Mouse (Mus musculus): Measurements from ENCODE around the gene Ssrp1. TPM values are rescaled to one million over a fixed set of nuclear protein-coding genes. Genes with fewer than 3 reads are reported as not detected.

Gene Ssrp1
- polyA plus RNA-seq, 1 experiment from 2014 or later, result 199 TPM

DNA sequence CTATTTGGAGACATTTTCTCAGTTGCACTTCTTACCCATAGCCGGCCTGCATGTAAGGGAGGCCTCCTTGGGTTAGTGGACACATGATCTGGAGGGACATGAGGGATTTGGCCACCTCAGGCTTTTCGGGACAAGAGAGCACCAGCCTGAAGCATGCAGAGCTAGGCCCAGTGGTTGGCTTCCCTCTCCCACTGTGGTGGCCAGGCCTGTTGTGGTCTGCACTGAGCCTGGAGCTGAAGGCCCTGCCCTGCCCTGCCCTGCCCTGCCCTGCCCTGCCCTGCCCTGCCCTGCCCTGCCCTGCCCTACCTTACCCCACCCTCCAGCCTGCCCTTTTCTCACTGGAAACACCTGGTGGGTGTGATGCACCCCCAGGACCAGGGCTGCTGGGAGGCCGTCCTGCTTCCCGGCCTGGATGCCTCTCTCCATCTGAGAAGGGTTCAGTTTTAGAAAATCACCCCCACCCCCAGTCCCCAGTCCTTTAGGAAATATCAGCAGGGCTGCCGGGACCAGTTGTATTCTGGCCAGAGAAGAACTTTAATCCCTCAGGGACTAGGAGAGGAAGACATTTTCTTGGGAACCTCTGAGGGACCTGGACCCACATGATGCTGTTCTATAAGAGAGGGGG lies 16.3 kb downstream of the Ssrp1 start:
- H3K4me2 ChIP-seq, result no peak overlapping the region
- no peak overlapping the region for H3K4me3 ChIP-seq (replicated peaks)
- no peak overlapping the region for H3K9ac ChIP-seq
- peaks cover 11% of the 10 kb centered on the region; the same call in 1 of the 2 replicates for H3K36me3 ChIP-seq
- H3K27ac ChIP-seq, result no peak overlapping the region
- H3K9me3 ChIP-seq (replicated peaks), result no peaks in the 10 kb centered on the region
- peaks cover 38% of the 10 kb centered on the region for H3K27me3 ChIP-seq
- 77% methylated on average over 5 of the region's 5 CpGs for WGBS (ENCODE audit: insufficient replicate concordance)
- ATAC-seq (ENCODE audit: low read depth) (no peak), DNase-seq (no peak)
- peaks cover 33% of the 10 kb centered on the region for H3K4me1 ChIP-seq (replicated peaks)

DNA sequence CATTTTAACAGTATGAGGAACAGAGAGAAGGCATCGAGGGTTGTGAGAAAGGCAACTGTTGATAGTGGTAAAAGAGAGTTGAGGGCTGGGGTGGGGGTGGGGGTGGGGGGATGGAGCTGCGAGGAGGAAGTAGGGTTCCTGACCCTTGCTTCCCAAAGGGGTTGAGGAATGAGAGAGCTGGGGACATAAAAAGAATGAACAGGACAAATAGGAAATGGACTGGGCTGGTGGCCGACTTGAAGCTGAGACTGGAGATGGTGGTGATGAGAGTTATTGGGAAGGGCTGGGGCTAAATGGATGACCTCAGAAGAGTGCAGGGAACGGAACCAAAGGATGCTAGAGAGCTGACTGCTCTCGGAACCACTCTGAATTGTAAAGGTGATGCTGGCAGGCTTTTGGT lies 19.7 kb downstream of the Ssrp1 start:
- peaks cover 10% of the 10 kb centered on the region; the same call in 1 of the 2 replicates for H3K27me3 ChIP-seq
- no peak for DNase-seq

DNA sequence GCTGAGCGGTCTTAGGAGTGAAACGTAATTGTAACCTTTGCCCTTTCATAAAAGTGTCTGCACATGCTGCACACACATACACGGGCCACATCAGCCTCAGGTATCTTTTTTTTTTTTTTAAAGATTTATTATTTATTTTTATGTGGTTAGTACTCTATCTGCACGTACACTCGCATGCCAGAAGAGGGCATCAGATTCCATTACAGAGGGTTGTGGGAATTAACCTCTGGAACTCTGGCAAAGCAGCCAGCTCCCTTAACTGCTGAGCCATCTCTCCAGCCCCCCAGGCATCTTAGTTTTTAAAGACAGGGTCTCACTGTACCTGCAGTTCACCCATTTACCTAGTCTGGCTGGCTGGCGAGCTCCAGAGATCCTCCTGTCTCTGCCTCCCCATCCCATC lies 22.6 kb downstream of the Ssrp1 start:
- H3K36me3 ChIP-seq, result peaks cover 19% of the 10 kb centered on the region
- H3K27ac ChIP-seq, result no peak overlapping the region
- no peak for DNase-seq
- H3K4me2 ChIP-seq, result no peak overlapping the region
- 72% methylated on average over 6 of the region's 6 CpGs for WGBS (ENCODE audit: insufficient replicate concordance)
- 0 out of 2 replicates have a peak, but pooled peaks cover 3% of the 10 kb centered on the region for H3K27me3 ChIP-seq
- H3K4me1 ChIP-seq (replicated peaks), result peaks cover 16% of the 10 kb centered on the region
- no peak for ATAC-seq (ENCODE audit: low read depth)
- H3K4me3 ChIP-seq (replicated peaks), result no peak overlapping the region
- no peaks in the 10 kb centered on the region for H3K9me3 ChIP-seq (replicated peaks)
- no peak overlapping the region for H3K9ac ChIP-seq

More for the DNA sequence above, 19.7 kb downstream of the Ssrp1 start:
- no peak overlapping the region for H3K9ac ChIP-seq
- no peak overlapping the region for H3K4me3 ChIP-seq (replicated peaks)
- peaks cover 26% of the 10 kb centered on the region for H3K36me3 ChIP-seq
- H3K4me2 ChIP-seq, result no peak overlapping the region
- H3K27ac ChIP-seq, result no peak overlapping the region
- peaks cover 29% of the 10 kb centered on the region for H3K4me1 ChIP-seq (replicated peaks)
- WGBS (ENCODE audit: insufficient replicate concordance), result 31% methylated on average over 5 of the region's 5 CpGs
- no peaks in the 10 kb centered on the region for H3K9me3 ChIP-seq (replicated peaks)
- no peak for ATAC-seq (ENCODE audit: low read depth)

DNA sequence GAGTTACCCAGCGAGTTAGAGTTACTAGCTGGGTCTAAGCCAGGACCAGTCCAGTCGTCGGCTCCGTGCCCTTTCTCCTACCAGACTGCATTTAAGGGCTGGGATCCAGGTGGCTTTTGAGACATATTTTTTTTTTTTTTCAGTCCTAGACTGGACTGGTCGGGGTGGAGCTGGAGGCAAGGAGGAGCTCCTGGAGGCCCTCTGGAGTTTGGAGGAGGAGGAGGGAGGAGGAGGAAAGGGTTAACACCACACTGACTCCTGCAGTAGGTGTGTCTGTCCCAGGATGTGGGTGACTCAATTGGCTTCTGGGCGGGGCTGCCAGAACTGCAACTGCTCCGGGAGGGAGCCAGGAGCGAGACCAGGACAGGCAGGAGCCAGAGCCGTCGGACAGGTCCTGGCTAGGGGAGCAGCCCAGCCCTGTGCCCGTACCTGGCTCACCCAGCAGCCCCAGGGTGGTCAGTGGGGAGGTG lies 23.6 kb downstream of the Ssrp1 start:
- Histone ChIP-seq H3K4me3 (replicated peaks) (peak overlapping the region; percentile 50), H3K36me3 (peaks cover 19% of the 10 kb centered on the region), H3K27ac (0 out of 2 replicates have a peak overlapping the region, but pooled peaks have one; percentile 23), H3K27me3 (no peaks in the 10 kb centered on the region), H3K9me3 (replicated peaks) (no peaks in the 10 kb centered on the region), H3K4me1 (replicated peaks) (peaks cover 22% of the 10 kb centered on the region), H3K4me2 (peak overlapping the region; percentile 55), H3K9ac (peak overlapping the region; percentile 61)
- no peak for DNase-seq
- ATAC-seq (ENCODE audit: low read depth), result peak; percentile 72
- 18% methylated on average over 11 of the region's 11 CpGs for WGBS (ENCODE audit: insufficient replicate concordance)

DNA sequence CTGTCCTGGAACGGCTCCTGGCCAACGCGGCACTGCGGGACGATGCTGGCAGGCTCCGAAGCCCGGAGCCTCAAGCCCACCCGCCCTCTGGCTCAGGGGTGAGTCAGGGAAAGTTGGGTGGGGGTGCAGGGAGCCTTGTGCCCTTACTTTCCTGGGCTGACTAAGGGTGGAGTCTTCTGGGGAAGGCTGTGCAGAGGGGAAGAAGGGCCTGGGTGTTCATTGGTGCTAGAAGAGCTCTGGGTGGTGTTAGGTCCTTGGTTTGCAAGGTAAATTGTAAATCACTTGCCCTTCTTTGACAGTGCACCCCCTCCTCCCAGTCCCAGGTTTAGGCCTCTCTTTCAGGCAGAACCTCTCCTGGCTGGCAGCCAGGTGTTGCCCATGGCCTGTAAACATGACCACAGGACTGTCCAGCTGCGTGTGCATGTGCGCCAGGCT lies 24.1 kb downstream of the Ssrp1 start:
- Histone ChIP-seq H3K9me3 (replicated peaks) (no peaks in the 10 kb centered on the region), H3K36me3 (peaks cover 19% of the 10 kb centered on the region), H3K4me1 (replicated peaks) (peaks cover 22% of the 10 kb centered on the region), H3K4me3 (replicated peaks) (peak overlapping the region; percentile 50), H3K27ac (no peak overlapping the region), H3K27me3 (no peaks in the 10 kb centered on the region), H3K9ac (peak overlapping the region; percentile 61), H3K4me2 (peak overlapping the region; percentile 55)
- ATAC-seq (ENCODE audit: low read depth) (peak; percentile 30), DNase-seq (no peak)
- WGBS (ENCODE audit: insufficient replicate concordance), result 30% methylated on average over 10 of the region's 10 CpGs

DNA sequence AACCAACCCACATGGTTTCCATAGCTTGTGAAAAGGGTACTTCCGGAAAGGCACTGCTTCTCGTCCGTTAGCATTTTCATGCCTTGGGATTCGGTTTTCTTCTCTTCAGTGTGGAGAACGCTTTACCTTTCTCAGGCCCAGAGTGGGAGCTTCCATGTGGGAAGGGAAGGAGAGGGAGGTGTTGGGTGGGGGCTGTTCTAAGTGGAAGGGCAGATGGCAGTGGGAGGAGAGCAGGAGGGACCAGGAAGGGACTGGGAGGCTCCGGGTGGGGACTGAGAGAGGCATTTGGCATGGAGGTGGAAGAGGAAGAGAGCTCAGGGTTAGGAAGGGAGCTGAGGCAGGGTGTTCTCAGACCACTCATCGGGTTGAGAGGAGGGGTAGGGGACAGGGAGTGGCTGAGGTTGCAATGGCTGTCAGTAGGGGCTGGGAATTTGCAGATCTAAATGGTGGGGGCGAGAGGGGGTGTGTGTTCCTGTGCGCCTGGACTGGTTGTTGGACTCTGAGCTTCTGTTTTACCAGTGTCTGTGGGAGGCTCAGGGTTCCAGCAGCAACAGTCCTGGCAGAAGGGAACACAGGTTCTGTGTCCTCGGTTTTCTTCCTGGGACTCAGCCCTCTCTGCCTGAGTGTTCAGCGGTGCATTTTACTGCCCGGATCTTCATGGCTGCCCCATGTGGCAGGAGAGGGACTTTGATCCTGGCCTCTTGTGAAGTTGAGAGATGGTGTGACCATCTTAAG lies 28.3 kb downstream of the Ssrp1 start:
- WGBS (ENCODE audit: insufficient replicate concordance), result 69% methylated on average over 12 of the region's 12 CpGs
- Histone ChIP-seq H3K4me2 (no peak overlapping the region), H3K27me3 (no peaks in the 10 kb centered on the region), H3K36me3 (no peaks in the 10 kb centered on the region), H3K4me1 (replicated peaks) (peaks cover 18% of the 10 kb centered on the region), H3K27ac (no peak overlapping the region), H3K9me3 (replicated peaks) (no peaks in the 10 kb centered on the region), H3K9ac (no peak overlapping the region), H3K4me3 (replicated peaks) (no peak overlapping the region)
- no peak for DNase-seq
- ATAC-seq (ENCODE audit: low read depth), result no peak

DNA sequence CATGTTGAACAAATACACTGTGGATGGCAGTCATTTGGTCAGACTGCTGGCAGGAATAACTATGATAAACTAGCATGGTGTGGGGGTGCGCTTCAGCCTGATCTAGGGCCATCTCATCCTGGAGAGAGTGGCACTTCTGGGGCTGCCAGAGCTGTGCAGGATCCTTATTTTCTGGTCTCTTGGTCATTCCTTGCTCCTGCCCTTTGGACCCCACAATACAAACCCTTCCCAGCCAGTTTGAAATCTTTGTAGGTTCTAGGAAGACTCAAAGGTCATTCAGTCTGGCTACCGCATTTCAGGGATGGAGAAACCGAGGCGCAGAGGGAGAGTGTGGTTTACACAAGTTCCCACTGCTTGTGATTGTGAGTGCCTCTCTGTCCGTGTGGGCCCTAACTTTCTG lies 29.9 kb downstream of the Ssrp1 start:
- DNase-seq, result no peak
- Histone ChIP-seq H3K36me3 (0 out of 2 replicates have a peak, but pooled peaks cover 4% of the 10 kb centered on the region), H3K4me3 (replicated peaks) (no peak overlapping the region), H3K9ac (no peak overlapping the region), H3K9me3 (replicated peaks) (no peaks in the 10 kb centered on the region), H3K27ac (no peak overlapping the region), H3K4me2 (no peak overlapping the region), H3K27me3 (no peaks in the 10 kb centered on the region), H3K4me1 (replicated peaks) (peaks cover 6% of the 10 kb centered on the region; the same call in 1 of the 2 replicates)
- WGBS (ENCODE audit: insufficient replicate concordance), result 78% methylated on average over 5 of the region's 5 CpGs
- ATAC-seq (ENCODE audit: low read depth), result no peak

DNA sequence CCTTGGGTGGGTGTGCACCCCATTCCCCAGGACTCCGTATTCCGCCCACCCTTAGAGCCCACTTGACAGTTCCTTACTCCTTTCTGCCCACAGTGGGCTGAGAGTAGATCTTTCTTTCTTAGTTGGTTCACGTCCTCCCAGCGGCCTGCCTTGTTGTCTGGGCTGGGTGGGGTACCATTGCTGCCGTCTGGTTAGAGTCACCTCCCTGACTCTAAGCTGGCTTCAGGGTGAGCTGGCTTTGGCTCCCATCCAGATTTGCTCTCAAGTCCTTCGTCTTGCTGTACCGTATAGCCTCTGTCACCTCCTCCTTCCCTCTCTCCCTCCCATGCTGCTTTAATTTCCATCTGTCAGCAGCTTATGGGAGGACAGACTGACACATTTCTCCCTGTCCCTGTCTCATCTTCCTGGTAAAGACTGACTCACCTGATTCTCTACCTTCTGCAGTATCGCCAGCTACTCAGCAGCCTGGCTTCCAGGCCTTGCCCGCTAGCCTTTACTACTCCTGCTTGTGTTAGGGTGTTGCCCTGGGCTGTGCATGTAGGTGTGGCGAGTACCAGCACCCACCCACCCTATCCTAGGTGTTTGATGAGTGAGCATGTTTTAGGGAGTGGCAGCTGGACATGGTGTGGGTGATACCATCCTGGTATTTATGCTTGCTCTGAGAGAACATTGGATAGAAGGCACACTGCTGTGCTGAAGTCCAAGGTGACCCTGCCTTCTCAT lies 31.0 kb downstream of the Ssrp1 start:
- ATAC-seq (ENCODE audit: low read depth), result no peak
- Histone ChIP-seq H3K9ac (no peak overlapping the region), H3K9me3 (replicated peaks) (no peaks in the 10 kb centered on the region), H3K4me2 (no peak overlapping the region), H3K4me1 (replicated peaks) (peaks cover 6% of the 10 kb centered on the region; the same call in 1 of the 2 replicates), H3K27me3 (no peaks in the 10 kb centered on the region), H3K27ac (no peak overlapping the region), H3K36me3 (0 out of 2 replicates have a peak, but pooled peaks cover 9% of the 10 kb centered on the region), H3K4me3 (replicated peaks) (no peak overlapping the region)
- no peak for DNase-seq
- 71% methylated on average over 10 of the region's 10 CpGs for WGBS (ENCODE audit: insufficient replicate concordance)

DNA sequence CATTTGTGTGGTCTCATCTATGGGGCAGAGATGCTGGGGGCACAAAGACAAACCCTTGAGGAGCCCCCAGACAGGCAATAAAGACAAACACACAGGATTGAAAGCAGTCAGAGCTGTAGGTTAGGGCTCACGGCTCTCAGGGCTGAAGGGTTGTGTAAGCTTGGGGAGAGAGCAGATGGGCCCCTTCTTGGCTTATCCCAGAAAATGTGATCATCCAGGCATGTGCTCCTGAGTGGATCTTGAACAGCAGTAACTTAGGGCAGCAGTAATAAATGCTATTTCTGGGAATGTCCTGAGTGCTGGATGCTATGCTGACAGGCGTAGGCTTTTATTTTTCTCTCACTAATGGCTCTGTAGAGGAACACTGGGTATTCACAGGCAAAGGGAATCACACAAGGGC lies 31.6 kb downstream of the Ssrp1 start:
- no peaks in the 10 kb centered on the region for H3K27me3 ChIP-seq
- 72% methylated on average over 2 of the region's 2 CpGs for WGBS (ENCODE audit: insufficient replicate concordance)
- no peak for ATAC-seq (ENCODE audit: low read depth)
- peaks cover 6% of the 10 kb centered on the region; the same call in 1 of the 2 replicates for H3K4me1 ChIP-seq (replicated peaks)
- H3K36me3 ChIP-seq, result 0 out of 2 replicates have a peak, but pooled peaks cover 9% of the 10 kb centered on the region
- no peak overlapping the region for H3K27ac ChIP-seq
- DNase-seq, result no peak
- H3K4me3 ChIP-seq (replicated peaks), result no peak overlapping the region
- H3K9me3 ChIP-seq (replicated peaks), result no peaks in the 10 kb centered on the region
- H3K9ac ChIP-seq, result no peak overlapping the region
- H3K4me2 ChIP-seq, result no peak overlapping the region

DNA sequence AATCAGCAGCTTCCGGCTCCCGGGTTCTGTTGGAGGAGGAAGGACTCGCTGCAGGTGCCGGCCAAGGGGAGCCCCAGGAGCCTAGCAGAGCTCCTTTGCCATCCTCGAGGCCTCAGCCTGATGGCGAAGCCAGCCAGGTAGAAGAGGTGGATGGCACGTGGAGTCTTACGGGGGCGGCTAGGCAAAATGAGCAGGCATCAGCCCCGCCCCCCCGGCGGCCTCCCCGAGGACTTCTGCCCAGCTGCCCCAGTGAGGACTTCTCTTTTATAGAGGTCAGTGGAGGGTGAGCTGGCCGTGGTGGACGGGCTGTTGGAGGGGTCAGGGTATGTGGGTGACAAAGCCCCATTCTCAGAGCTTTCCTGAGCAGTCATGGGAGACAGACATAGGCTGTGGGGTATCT lies 33.1 kb downstream of the Ssrp1 start:
- Histone ChIP-seq H3K9ac (no peak overlapping the region), H3K27ac (no peak overlapping the region), H3K4me2 (no peak overlapping the region), H3K27me3 (no peaks in the 10 kb centered on the region), H3K4me1 (replicated peaks) (peaks cover 3% of the 10 kb centered on the region; the same call in 1 of the 2 replicates), H3K36me3 (0 out of 2 replicates have a peak, but pooled peaks cover 9% of the 10 kb centered on the region), H3K4me3 (replicated peaks) (no peak overlapping the region), H3K9me3 (replicated peaks) (no peaks in the 10 kb centered on the region)
- 69% methylated on average over 15 of the region's 15 CpGs for WGBS (ENCODE audit: insufficient replicate concordance)
- DNase-seq (no peak), ATAC-seq (ENCODE audit: low read depth) (no peak)

DNA sequence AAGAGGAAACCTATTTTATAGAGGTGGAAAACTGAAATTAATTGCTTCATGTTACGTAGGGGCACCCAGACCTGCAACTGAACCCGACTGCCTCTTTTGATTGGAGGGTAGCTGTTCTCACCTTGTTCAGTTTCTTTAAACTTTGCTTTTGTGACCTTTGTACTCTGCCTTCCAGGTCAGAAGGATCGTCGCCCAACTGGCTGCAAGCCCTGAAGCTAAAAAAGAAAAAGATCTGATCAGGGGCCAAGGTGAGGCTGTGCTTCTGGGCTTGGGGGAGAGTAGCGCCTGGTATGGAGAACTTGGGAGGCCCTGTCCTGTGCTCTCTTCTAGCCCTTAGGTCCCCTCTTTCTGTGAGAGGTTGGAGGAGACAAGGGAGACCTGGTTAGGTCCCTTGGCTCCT lies 34.9 kb downstream of the Ssrp1 start:
- 74% methylated on average over 5 of the region's 5 CpGs for WGBS (ENCODE audit: insufficient replicate concordance)
- Histone ChIP-seq H3K9ac (no peak overlapping the region), H3K27ac (no peak overlapping the region), H3K9me3 (replicated peaks) (no peaks in the 10 kb centered on the region), H3K4me1 (replicated peaks) (no peaks in the 10 kb centered on the region; the same call in 1 of the 2 replicates), H3K4me2 (no peak overlapping the region), H3K4me3 (replicated peaks) (no peak overlapping the region), H3K36me3 (0 out of 2 replicates have a peak, but pooled peaks cover 9% of the 10 kb centered on the region), H3K27me3 (no peaks in the 10 kb centered on the region)
- DNase-seq, result no peak
- ATAC-seq (ENCODE audit: low read depth), result peak; percentile 17; the same call in 1 of the 2 replicates
